9 mouse cellular contexts compared by ENCODE assay signal in the genomic region with DNA sequence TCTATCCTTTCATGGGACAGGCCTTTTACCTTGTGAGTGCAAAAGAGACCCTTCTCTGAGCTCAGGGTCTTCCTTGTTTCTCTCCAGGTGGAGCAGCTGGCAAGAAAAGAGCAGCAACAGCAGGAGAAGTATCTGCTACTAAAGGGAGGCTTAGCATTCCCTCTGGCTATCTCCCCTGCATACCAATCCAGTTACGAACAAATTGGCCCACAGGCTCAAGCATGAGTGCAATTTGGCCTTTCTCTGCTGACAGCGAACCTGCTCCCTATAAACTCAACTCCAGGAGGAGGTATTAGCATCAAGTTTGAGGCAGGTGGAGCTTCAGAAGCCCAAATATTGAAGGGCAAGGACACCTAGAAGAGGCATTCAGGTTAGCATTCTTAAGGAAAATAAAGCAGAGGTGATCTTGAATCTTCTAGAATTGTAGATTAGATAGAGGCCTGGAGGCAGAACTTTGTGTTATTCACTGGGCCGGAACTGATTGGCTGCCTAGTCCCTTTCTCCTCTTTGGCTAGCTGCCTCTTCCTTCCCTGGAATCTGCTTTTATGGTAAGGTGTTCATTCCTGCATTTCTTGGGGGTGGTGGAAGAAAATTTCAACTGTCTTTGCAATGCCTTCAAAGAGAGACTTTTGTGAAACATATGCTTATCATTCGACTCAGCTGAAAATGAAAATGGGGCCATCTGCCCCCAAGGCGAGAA.
DNase-seq lines count a peak whose midpoint lies in the region; ATAC-seq and TF ChIP-seq lines count a peak whose summit lies in the region.
"Had no signal": no experiment of that assay in that cellular context is flagged by ENCODE, and none has a peak within 500 bp of the region (broad histone marks: within the 10 kb centered on the region; RNA-seq: fewer than 3 reads in every experiment).

No protein-coding gene starts in this region.

- H3K4me1 ChIP-seq in liver, postnatal 0 days (ENCODE audit: insufficient read depth) = no peaks in the 10 kb centered on the region

- H3K9me3 ChIP-seq in liver, postnatal 0 days (ENCODE audit: low read length) = no peaks in the 10 kb centered on the region

- intact Hi-C loops in heart, postnatal 25 days (cut with DNase I) = no loop called here

- no peak overlapping the region for H3K9ac ChIP-seq in liver, postnatal 0 days (replicated peaks)

- TF ChIP-seq CTCF in liver, postnatal 0 days (IDR thresholded peaks at IDR 0.05; ENCODE audit: low read depth) = no peak

- H3K4me2 ChIP-seq in liver, postnatal 0 days (ENCODE audit: low read depth, low read length) = no peak overlapping the region

- no peaks in the 10 kb centered on the region for H3K36me3 ChIP-seq in liver, postnatal 0 days (replicated peaks; ENCODE audit: insufficient read depth, low read length)

- WGBS in liver, postnatal 0 days (ENCODE audit: insufficient replicate concordance) = 67% methylated on average over 5 of the region's 5 CpGs

- H3K27ac ChIP-seq in liver, postnatal 0 days (ENCODE audit: low read depth) = no peak overlapping the region

- TF ChIP-seq EP300 in liver, postnatal 0 days (IDR thresholded peaks at IDR 0.05; ENCODE audit: low read depth) = no peak

- peak; percentile 52 for DNase-seq in urinary bladder, postnatal 14 days (ENCODE audit: low spot score)
- DNase-seq in urinary bladder, postnatal 10 days (ENCODE audit: low spot score) = no peak
- peak; percentile 44 to 56 for DNase-seq in heart, adult 9 months (ENCODE audit: low spot score in 2 of 2)
- DNase-seq in heart, postnatal 25 days (ENCODE audit: low spot score) = peak; percentile 19
- peak; percentile 13 to 29 for DNase-seq in urinary bladder, postnatal 36 days (ENCODE audit: low spot score in 2 of 2)
- no peak for DNase-seq in layer of hippocampus, postnatal 10 days (ENCODE audit: low spot score in 2 of 2)
- no peak for DNase-seq in liver, postnatal 0 days
- DNase-seq: cerebellum, adult 2 months; spleen, adult 18-20 months had no signal

- no peak for ATAC-seq in liver, postnatal 0 days

- no peak overlapping the region for H3K4me3 ChIP-seq in liver, postnatal 0 days (ENCODE audit: low read depth, low read length)

- H3K27me3 ChIP-seq in liver, postnatal 0 days (ENCODE audit: insufficient read depth, low read length) = no peaks in the 10 kb centered on the region

Comparison
In these comparisons a context has a peak if more than half of its experiments do, and no peak if none do; other contexts are left out.
1. DNase-seq: peak in urinary bladder, postnatal 14 days (single experiment), heart, adult 9 months (2 of 2), heart, postnatal 25 days (single experiment) and urinary bladder, postnatal 36 days (2 of 2); none in urinary bladder, postnatal 10 days (single experiment), layer of hippocampus, postnatal 10 days (0 of 2) and liver, postnatal 0 days (single experiment).